Mouse (Mus musculus): ENCODE measurements around the gene Zdhhc22.

GRCm38 (mm10) chr12:86981180-86981579 lies 9.1 kb downstream of the Zdhhc22 start:
- TF ChIP-seq POLR2A (IDR thresholded peaks at IDR 0.05; ENCODE audit: insufficient read length, low read depth) (no peak), E2F4 (IDR thresholded peaks at IDR 0.05; ENCODE audit: insufficient read depth) (no peak)
